Mouse (Mus musculus): ENCODE measurements at regions not wholly inside any gene's neighbourhood (a gene's known extent, or its start where the extent isn't known, plus 50 kb on each side); places are given as distances from the start of the nearest gene placed in this dataset.
"Not testable (repeated sequence)": the region's sequence is repeated elsewhere in the genome, so short reads cannot be mapped to it uniquely, and the experiment has no call there.

DNA sequence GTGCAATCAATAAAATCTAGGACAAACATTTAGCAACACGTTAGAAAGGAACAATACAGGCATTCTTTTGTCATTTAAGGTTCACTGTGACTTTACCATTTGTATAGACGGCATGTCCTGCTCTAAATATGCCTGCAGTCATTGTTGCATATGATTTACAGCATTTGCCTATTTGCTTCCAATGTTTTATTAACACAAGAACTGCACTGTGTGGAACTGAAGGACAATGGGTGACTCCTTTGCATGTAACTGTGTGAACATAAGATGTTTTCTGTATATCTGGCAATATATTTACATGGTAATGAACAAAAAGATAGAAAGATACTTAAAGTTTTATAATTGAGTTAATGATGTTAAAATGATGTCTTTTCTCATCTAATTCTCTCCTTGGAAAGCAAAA lies 57.1 kb downstream of the Pou4f1 start:
- 30% methylated on average over 2 of the region's 2 CpGs for WGBS
- no peak for ATAC-seq (ENCODE audit: insufficient number of reproducible peaks, low FRiP score, low TSS enrichment, low read depth)
- Histone ChIP-seq H3K4me1 (no peaks in the 10 kb centered on the region), H3K27me3 (no peaks in the 10 kb centered on the region), H3K4me2 (no peak overlapping the region), H3K9ac (no peak overlapping the region), H3K4me3 (no peak overlapping the region), H3K27ac (no peak overlapping the region), H3K9me3 (no peaks in the 10 kb centered on the region), H3K36me3 (no peaks in the 10 kb centered on the region)

DNA sequence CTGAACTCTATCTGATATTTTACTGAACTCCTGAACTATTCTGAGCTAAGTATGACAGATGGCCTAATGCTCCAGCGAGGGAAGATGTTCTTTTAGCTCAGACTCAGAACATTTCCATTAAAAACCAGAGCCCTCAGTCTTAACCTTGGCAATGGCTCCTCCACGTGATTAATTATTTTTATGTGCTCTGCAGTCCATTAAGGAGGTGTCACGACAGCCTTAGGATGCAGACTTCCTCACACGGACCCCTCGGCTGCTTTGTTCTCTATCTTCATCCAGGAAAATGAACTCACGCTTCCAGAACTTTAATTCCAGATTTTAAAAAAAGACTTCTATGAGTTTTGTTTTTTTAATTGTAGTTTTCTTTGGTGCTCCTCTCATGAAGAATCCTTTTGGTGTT lies 57.5 kb downstream of the Pou4f1 start:
- Histone ChIP-seq H3K36me3 (no peaks in the 10 kb centered on the region), H3K9ac (no peak overlapping the region), H3K4me1 (no peaks in the 10 kb centered on the region), H3K4me2 (no peak overlapping the region), H3K27me3 (no peaks in the 10 kb centered on the region), H3K27ac (no peak overlapping the region), H3K4me3 (no peak overlapping the region), H3K9me3 (no peaks in the 10 kb centered on the region)
- WGBS = 18% methylated on average over 6 of the region's 6 CpGs
- ATAC-seq (ENCODE audit: insufficient number of reproducible peaks, low FRiP score, low TSS enrichment, low read depth) = no peak

DNA sequence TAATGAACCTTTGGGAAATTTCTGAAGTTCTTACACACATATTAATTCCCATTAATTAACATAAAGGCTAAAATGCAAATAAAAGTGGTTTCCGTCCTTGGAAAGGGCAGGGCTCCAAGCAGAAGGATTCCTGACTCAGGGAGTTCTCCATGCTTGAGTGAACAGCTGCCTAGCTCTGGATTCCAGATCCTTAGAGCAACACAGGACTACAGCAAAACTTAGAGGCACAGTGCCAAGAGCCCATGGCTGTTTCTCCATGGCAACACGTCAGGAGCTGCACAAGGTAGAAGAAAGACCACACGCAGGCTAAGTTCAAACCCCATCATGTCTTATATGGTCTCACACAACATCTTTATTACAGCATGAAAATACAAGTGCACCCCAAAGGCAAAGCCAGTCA lies 61.7 kb downstream of the Pou4f1 start:
- H3K27ac ChIP-seq = no peak overlapping the region
- no peak overlapping the region for H3K4me2 ChIP-seq
- no peaks in the 10 kb centered on the region for H3K9me3 ChIP-seq
- no peak overlapping the region for H3K9ac ChIP-seq
- H3K4me3 ChIP-seq = no peak overlapping the region
- H3K36me3 ChIP-seq = no peaks in the 10 kb centered on the region
- 37% methylated on average over 3 of the region's 3 CpGs for WGBS
- no peaks in the 10 kb centered on the region for H3K27me3 ChIP-seq
- H3K4me1 ChIP-seq = no peaks in the 10 kb centered on the region
- no peak for ATAC-seq (ENCODE audit: insufficient number of reproducible peaks, low FRiP score, low TSS enrichment, low read depth)

- H3K9ac ChIP-seq = no peak overlapping the region
- 73% methylated on average over 8 of the region's 8 CpGs for WGBS
- no peak for ATAC-seq (ENCODE audit: insufficient number of reproducible peaks, low FRiP score, low TSS enrichment, low read depth)
These were observed 78.3 kb downstream of the Pou4f1 start for GRCm38 (mm10) chr14:104389297-104390071.

GRCm38 (mm10) chr14:104388879-104389278 lies 78.9 kb downstream of the Pou4f1 start:
- Histone ChIP-seq H3K4me1 (no peaks in the 10 kb centered on the region), H3K4me3 (no peak overlapping the region), H3K9ac (no peak overlapping the region), H3K4me2 (no peak overlapping the region), H3K36me3 (no peaks in the 10 kb centered on the region), H3K9me3 (no peaks in the 10 kb centered on the region), H3K27ac (no peak overlapping the region), H3K27me3 (no peaks in the 10 kb centered on the region)
- ATAC-seq (ENCODE audit: insufficient number of reproducible peaks, low FRiP score, low TSS enrichment, low read depth) = no peak
- 51% methylated on average over 2 of the region's 2 CpGs for WGBS

More at GRCm38 (mm10) chr14:104389297-104390071, 78.3 kb downstream of the Pou4f1 start:
- Histone ChIP-seq H3K27ac (no peak overlapping the region), H3K4me3 (no peak overlapping the region), H3K36me3 (no peaks in the 10 kb centered on the region), H3K9me3 (no peaks in the 10 kb centered on the region), H3K27me3 (no peaks in the 10 kb centered on the region), H3K4me2 (no peak overlapping the region), H3K4me1 (no peaks in the 10 kb centered on the region)

GRCm38 (mm10) chr14:104380986-104381385 lies 86.8 kb downstream of the Pou4f1 start:
- no peak for ATAC-seq (ENCODE audit: insufficient number of reproducible peaks, low FRiP score, low TSS enrichment, low read depth)
- Histone ChIP-seq H3K36me3 (no peaks in the 10 kb centered on the region), H3K4me1 (no peaks in the 10 kb centered on the region), H3K9ac (no peak overlapping the region), H3K4me3 (no peak overlapping the region), H3K4me2 (no peak overlapping the region), H3K9me3 (no peaks in the 10 kb centered on the region), H3K27ac (no peak overlapping the region), H3K27me3 (no peaks in the 10 kb centered on the region)
- 48% methylated on average over 5 of the region's 5 CpGs for WGBS

- Histone ChIP-seq H3K36me3 (no peaks in the 10 kb centered on the region), H3K4me2 (no peak overlapping the region), H3K4me1 (no peaks in the 10 kb centered on the region), H3K27me3 (no peaks in the 10 kb centered on the region), H3K27ac (no peak overlapping the region), H3K4me3 (no peak overlapping the region), H3K9me3 (no peaks in the 10 kb centered on the region), H3K9ac (no peak overlapping the region)
- ATAC-seq (ENCODE audit: insufficient number of reproducible peaks, low FRiP score, low TSS enrichment, low read depth) = no peak
- 48% methylated on average over 7 of the region's 7 CpGs for WGBS
These were observed 95.0 kb downstream of the Pou4f1 start for GRCm38 (mm10) chr14:104372776-104373175.

DNA sequence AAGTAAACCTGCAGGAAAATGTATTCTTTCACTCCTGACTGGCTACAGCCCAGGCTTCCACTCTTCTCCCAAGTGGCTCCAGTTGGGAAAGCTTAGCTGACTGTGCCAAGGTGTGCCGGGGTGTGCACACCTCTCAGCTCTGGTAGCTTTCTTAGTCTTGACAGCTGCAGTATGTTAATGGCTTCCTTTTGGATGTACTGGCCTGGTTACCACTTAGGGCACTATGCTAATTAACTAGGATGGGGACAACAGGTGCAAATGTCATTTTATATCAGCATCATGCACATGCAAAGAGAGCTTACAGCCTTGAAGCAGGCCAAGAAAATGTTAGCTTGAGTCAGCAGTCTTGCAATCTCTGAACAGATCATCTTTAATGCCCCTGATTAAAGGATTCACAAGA lies 111.2 kb downstream of the Pou4f1 start:
- WGBS = 73% methylated on average over 1 of the region's 1 CpGs

DNA sequence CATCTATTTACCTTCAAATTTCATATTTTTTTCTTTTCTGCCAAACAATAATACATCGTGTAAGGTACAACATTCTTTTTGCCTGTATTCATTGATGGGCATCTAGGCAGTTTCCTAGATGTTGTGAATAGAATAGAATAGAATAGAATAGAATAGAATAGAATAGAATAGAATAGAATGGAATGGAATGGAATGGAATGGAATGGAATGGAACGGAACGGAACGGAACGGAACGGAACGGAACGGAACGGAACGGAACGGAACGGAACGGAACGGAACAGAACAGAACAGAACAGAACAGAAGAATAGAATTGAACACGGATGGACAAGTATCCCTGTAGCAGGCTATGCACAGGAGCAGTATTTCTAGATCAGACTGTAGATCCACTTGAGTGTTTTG lies 131.0 kb downstream of the Pou4f1 start:
- H3K4me3 ChIP-seq; H3K4me1 ChIP-seq; H3K27me3 ChIP-seq; H3K36me3 ChIP-seq; H3K4me2 ChIP-seq; H3K9me3 ChIP-seq; ATAC-seq (ENCODE audit: insufficient number of reproducible peaks, low FRiP score, low TSS enrichment, low read depth); H3K27ac ChIP-seq; H3K9ac ChIP-seq: not testable (repeated sequence)
- WGBS = 92% methylated on average over 15 of the region's 15 CpGs

More for the DNA sequence above, 111.2 kb downstream of the Pou4f1 start:
- no peaks in the 10 kb centered on the region for H3K27me3 ChIP-seq
- no peak overlapping the region for H3K4me3 ChIP-seq
- H3K36me3 ChIP-seq = no peaks in the 10 kb centered on the region
- H3K4me2 ChIP-seq = no peak overlapping the region
- no peak overlapping the region for H3K27ac ChIP-seq
- no peaks in the 10 kb centered on the region for H3K9me3 ChIP-seq
- no peak for ATAC-seq (ENCODE audit: insufficient number of reproducible peaks, low FRiP score, low TSS enrichment, low read depth)
- no peak overlapping the region for H3K9ac ChIP-seq
- H3K4me1 ChIP-seq = no peaks in the 10 kb centered on the region

- H3K36me3 ChIP-seq = no peaks in the 10 kb centered on the region
- H3K9me3 ChIP-seq = no peaks in the 10 kb centered on the region
- H3K9ac ChIP-seq = no peak overlapping the region
- WGBS = 64% methylated on average over 10 of the region's 10 CpGs
- H3K4me3 ChIP-seq = no peak overlapping the region
- no peak overlapping the region for H3K4me2 ChIP-seq
- ATAC-seq (ENCODE audit: insufficient number of reproducible peaks, low FRiP score, low TSS enrichment, low read depth) = no peak
- no peaks in the 10 kb centered on the region for H3K4me1 ChIP-seq
- no peaks in the 10 kb centered on the region for H3K27me3 ChIP-seq
- no peak overlapping the region for H3K27ac ChIP-seq
These were observed 141.7 kb downstream of the Pou4f1 start for GRCm38 (mm10) chr14:104326089-104326488.

GRCm38 (mm10) chr14:104300141-104300540 lies 167.7 kb downstream of the Pou4f1 start:
- H3K9me3 ChIP-seq = no peaks in the 10 kb centered on the region
- no peak overlapping the region for H3K9ac ChIP-seq
- H3K4me1 ChIP-seq = no peaks in the 10 kb centered on the region
- H3K36me3 ChIP-seq = no peaks in the 10 kb centered on the region
- H3K27me3 ChIP-seq = no peaks in the 10 kb centered on the region
- no peak overlapping the region for H3K4me3 ChIP-seq
- H3K27ac ChIP-seq = no peak overlapping the region
- H3K4me2 ChIP-seq = no peak overlapping the region
- ATAC-seq (ENCODE audit: insufficient number of reproducible peaks, low FRiP score, low TSS enrichment, low read depth) = no peak
- 69% methylated on average over 5 of the region's 5 CpGs for WGBS

DNA sequence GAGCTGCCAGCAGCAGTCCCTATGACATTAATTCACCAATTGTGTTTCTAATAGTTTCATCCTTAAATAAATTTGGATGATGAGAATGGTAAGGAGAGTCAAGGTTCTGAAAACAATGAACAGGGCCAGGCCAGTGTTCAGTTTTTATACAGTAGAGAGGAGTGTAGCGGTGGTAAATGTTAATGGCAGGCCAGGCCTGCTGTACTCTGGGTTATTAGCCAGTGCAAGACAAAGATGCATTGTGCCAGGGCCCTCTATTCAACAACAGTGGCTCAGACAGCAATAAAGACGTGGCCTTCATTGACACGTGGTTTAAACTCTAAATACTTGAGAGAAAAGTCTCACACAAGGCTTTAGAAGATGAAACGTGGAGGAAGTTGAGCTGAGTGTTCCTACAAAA lies 169.5 kb downstream of the Pou4f1 start:
- Histone ChIP-seq H3K27ac (no peak overlapping the region), H3K36me3 (no peaks in the 10 kb centered on the region), H3K27me3 (no peaks in the 10 kb centered on the region), H3K4me2 (no peak overlapping the region), H3K4me1 (no peaks in the 10 kb centered on the region), H3K9ac (no peak overlapping the region), H3K4me3 (no peak overlapping the region), H3K9me3 (no peaks in the 10 kb centered on the region)
- 29% methylated on average over 4 of the region's 4 CpGs for WGBS
- ATAC-seq (ENCODE audit: insufficient number of reproducible peaks, low FRiP score, low TSS enrichment, low read depth) = no peak
